Mouse (Mus musculus) megakaryocyte, embryonic 14.5 days (primary cell): ENCODE measurements at regions not wholly inside any gene's neighbourhood (a gene's known extent, or its start where the extent isn't known, plus 50 kb on each side); places are given as distances from the start of the nearest gene placed in this dataset.

ENCODE experiments used
- FLI1 ChIP-seq: IDR thresholded peaks from 2 replicates; pipeline ENCODE4 v1.6.1; 2012; ENCODE audit warnings: low read length, inconsistent platforms, mixed read lengths
- GATA1 ChIP-seq: IDR thresholded peaks from 3 replicates; pipeline ENCODE4 v1.6.1; 2012; ENCODE audit warnings: mixed read lengths, low read length, inconsistent platforms, borderline replicate concordance

DNA sequence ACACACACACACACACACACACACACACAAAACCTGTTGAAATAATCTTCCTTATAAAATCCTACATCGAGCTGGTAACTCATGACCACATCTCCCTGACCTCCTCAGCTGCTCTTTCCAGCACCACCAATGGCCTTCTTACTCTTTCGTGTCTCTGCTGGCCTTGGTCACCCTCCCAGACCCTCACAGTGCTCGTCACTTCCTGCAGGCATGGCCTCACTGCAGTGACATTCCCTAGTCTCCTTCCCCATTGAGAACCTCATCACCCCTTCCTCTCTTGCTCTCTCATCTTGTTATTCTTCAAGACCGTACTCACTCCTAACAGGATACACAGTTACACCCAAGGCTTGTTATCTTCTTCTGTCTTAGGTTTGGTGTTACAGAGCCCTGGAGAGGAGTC is 126.0 kb downstream of the Slc38a4 start:
- no peak for TF ChIP-seq GATA1
- TF ChIP-seq FLI1 = no peak
